Mouse (Mus musculus) midbrain, embryonic 14.5 days (tissue): ENCODE measurements around the gene Tbrg4. TPM values are rescaled to one million over a fixed set of nuclear protein-coding genes. Genes with fewer than 3 reads are reported as not detected.
A peak's percentile ranks its signal among the peaks of the same experiment; 100 is the strongest.

ENCODE experiments used
- ATAC-seq: fragments of 200-750 bp; cut with Nextera tagmentation; 2 replicates; pipeline ENCODE4 v1.8.0; 2017; ENCODE audit warnings: moderate number of reproducible peaks, moderate library complexity; ENCODE audit not compliant: low FRiP score, low TSS enrichment
- DNase-seq: peaks from one replicate; pipeline ENCODE4 v3.0.0-alpha.2; 2015
- H3K27ac ChIP-seq: fragments of 300-500 bp; sonication (generic); replicated peaks from 2 replicates; pipeline ENCODE4 v1.5.1; 2014; ENCODE audit warnings: mild to moderate bottlenecking, low read depth, low read length, moderate library complexity
- H3K27me3 ChIP-seq: fragments of 300-500 bp; sonication (generic); 2 replicates; pipeline ENCODE4 v1.6.1; 2014; ENCODE audit warnings: low read length, control low read depth, mixed read lengths; ENCODE audit not compliant: control insufficient read depth, insufficient read depth
- H3K36me3 ChIP-seq: fragments of 300-500 bp; sonication (generic); 2 replicates; pipeline ENCODE4 v1.6.1; 2014; ENCODE audit warnings: low read length, control low read depth; ENCODE audit not compliant: control insufficient read depth, insufficient read depth
- H3K4me1 ChIP-seq: fragments of 300-500 bp; sonication (generic); 2 replicates; pipeline ENCODE4 v1.6.1; 2014; ENCODE audit warnings: mild to moderate bottlenecking, antibody characterized with exemption, low read length, control low read depth; ENCODE audit not compliant: control insufficient read depth, insufficient read depth
- H3K4me2 ChIP-seq: fragments of 300-500 bp; sonication (generic); 2 replicates; pipeline ENCODE4 v1.6.1; 2014; ENCODE audit warnings: mild to moderate bottlenecking, low read length, moderate library complexity
- H3K4me3 ChIP-seq: fragments of 300-500 bp; sonication (generic); replicated peaks from 2 replicates; pipeline ENCODE4 v1.5.1; 2014; ENCODE audit warnings: low read depth, low read length
- H3K9ac ChIP-seq: fragments of 300-500 bp; sonication (generic); replicated peaks from 2 replicates; pipeline ENCODE4 v1.6.1; 2014; ENCODE audit warnings: mild to moderate bottlenecking, low read length, moderate library complexity
- H3K9me3 ChIP-seq: fragments of 300-500 bp; sonication (generic); 2 replicates; pipeline ENCODE4 v1.6.1; 2016; ENCODE audit warnings: low read length, control low read depth, mixed read lengths; ENCODE audit not compliant: control insufficient read depth
- WGBS: fragments of 180-500 bp; shearing (Covaris S2); extraction: QIAGEN DNeasy Blood & Tissue Kit; methylation state at CpG from one replicate; pipeline ENCODE4 v1.1.7; 2014; 5-methylcytosine and 5-hydroxymethylcytosine counted together
- polyA plus RNA-seq: library from polyadenylated mRNA; unstranded; fragments of >200 nt; fragmentation: Nextera tagmentation; extraction: Ambion mirVana; gene quantifications from 2 replicates; pipeline ENCODE4 v1.2.1, GENCODE M21; 2014

Gene Tbrg4
- polyA plus RNA-seq, 1 experiment from 2014 or later, result 30.2 TPM

DNA sequence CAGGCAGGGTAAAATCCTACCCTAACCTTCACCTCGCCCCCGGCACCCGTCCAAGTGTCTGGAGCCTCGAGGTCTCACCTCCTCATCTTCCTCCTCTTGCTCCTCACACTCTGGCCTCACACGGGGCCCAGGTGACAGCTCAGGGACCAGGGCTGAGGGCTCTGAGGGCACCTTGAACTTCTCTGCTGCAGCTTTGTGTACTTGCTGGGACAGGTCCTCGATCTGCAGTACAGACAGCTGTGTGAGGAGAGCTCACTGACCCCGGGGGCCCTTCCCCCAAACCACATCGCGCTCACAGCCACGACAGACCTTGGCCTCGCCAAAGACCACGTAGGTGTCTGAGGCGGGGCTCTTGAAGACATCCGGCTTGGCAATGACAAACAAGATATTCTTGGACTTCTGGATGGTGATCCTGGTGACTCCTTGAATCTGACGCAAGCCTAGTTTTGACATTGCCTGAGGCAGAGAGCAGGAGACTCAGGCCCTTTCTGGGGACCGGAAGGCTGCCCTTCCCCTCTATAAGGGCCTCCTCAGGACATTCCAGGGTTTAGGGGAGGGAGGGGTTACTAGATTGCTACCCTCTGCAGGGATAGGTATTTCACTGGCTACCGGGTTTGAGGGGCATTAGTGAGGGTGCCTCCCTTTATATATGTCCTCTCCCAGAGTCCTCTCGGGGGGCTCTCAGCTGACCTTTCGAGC lies 27.5 kb downstream of the Tbrg4 start:
- Histone ChIP-seq H3K4me1 (peaks cover 49% of the 10 kb centered on the region), H3K9ac (peak overlapping the region; percentile 53), H3K9me3 (no peaks in the 10 kb centered on the region), H3K4me2 (peak overlapping the region; percentile 60), H3K36me3 (peaks cover 85% of the 10 kb centered on the region), H3K27ac (peak overlapping the region; percentile 83), H3K4me3 (peak overlapping the region; percentile 31), H3K27me3 (no peaks in the 10 kb centered on the region)
- 59% methylated on average over 19 of the region's 19 CpGs for WGBS
- ATAC-seq (peak; percentile 7; the same call in 1 of the 2 replicates), DNase-seq (no peak)

DNA sequence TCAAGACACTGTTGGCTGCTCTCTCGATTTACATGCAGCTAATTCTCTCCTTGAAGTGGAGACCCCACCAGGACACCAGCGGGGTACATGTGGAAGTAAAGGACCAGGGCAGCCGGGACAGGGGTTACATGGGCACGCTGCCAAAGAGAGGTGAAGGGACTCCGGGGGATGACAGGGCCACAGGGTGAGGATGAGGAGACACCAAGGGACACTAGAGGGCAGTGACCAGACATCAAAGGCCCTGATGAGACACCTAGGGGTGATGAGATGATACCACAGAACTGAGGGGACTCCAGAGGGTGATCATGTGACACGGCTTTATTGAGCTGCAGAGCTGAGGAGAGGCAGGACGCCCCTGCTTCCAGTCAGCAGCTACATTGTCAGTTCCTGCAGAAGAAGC lies 28.3 kb downstream of the Tbrg4 start:
- Histone ChIP-seq H3K4me3 (no peak overlapping the region), H3K27me3 (no peaks in the 10 kb centered on the region), H3K36me3 (peaks cover 86% of the 10 kb centered on the region), H3K9me3 (no peaks in the 10 kb centered on the region), H3K9ac (no peak overlapping the region), H3K27ac (peak overlapping the region; percentile 83), H3K4me2 (no peak overlapping the region), H3K4me1 (peaks cover 40% of the 10 kb centered on the region)
- DNase-seq, result no peak
- WGBS, result 71% methylated on average over 7 of the region's 7 CpGs
- ATAC-seq, result no peak

DNA sequence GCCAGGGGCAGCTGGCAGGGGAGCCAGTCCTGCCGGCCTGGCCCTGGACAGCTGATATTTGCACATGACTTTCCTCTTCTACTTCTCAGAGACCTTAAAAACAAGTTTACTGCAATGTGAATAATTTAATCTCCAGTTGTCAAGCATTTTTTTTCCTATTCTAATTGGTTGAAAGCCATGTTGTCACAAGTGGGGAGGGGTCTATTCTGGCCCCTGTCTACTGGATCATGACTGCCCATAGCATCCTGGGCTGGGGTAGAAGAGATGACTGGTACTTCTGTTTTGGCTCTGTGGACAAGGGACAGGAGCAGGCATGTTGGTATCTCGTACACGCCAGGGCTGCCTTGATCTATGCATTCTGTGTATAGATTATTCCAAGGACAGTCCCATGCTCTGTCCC lies 29.3 kb downstream of the Tbrg4 start:
- 81% methylated on average over 3 of the region's 3 CpGs for WGBS
- H3K27ac ChIP-seq, result 0 out of 2 replicates have a peak overlapping the region, but pooled peaks have one; percentile 83
- no peak overlapping the region for H3K9ac ChIP-seq
- no peaks in the 10 kb centered on the region for H3K27me3 ChIP-seq
- H3K36me3 ChIP-seq, result peaks cover 86% of the 10 kb centered on the region
- no peak overlapping the region for H3K4me3 ChIP-seq
- H3K9me3 ChIP-seq, result no peaks in the 10 kb centered on the region
- peaks cover 36% of the 10 kb centered on the region for H3K4me1 ChIP-seq
- no peak for ATAC-seq
- DNase-seq, result no peak
- H3K4me2 ChIP-seq, result no peak overlapping the region

GRCm38 (mm10) chr11:6596205-6596604 lies 29.7 kb downstream of the Tbrg4 start:
- no peak for DNase-seq
- H3K27ac ChIP-seq, result no peak overlapping the region; the same call in 1 of the 2 replicates

GRCm38 (mm10) chr11:6595339-6595738 lies 30.5 kb downstream of the Tbrg4 start:
- no peak overlapping the region for H3K27ac ChIP-seq
- DNase-seq, result no peak
- no peak overlapping the region for H3K4me3 ChIP-seq
- peaks cover 27% of the 10 kb centered on the region for H3K4me1 ChIP-seq
- H3K4me2 ChIP-seq, result no peak overlapping the region
- H3K9me3 ChIP-seq, result no peaks in the 10 kb centered on the region
- no peaks in the 10 kb centered on the region for H3K27me3 ChIP-seq
- H3K36me3 ChIP-seq, result peaks cover 85% of the 10 kb centered on the region
- 91% methylated on average over 5 of the region's 5 CpGs for WGBS
- H3K9ac ChIP-seq, result no peak overlapping the region
- ATAC-seq, result no peak

More at GRCm38 (mm10) chr11:6596205-6596604, 29.7 kb downstream of the Tbrg4 start:
- Histone ChIP-seq H3K27me3 (no peaks in the 10 kb centered on the region), H3K4me3 (no peak overlapping the region), H3K9me3 (no peaks in the 10 kb centered on the region), H3K4me2 (no peak overlapping the region), H3K9ac (no peak overlapping the region), H3K36me3 (peaks cover 85% of the 10 kb centered on the region), H3K4me1 (peaks cover 33% of the 10 kb centered on the region)
- no peak for ATAC-seq
- 94% methylated on average over 6 of the region's 6 CpGs for WGBS

- Histone ChIP-seq H3K36me3 (peaks cover 85% of the 10 kb centered on the region), H3K4me3 (no peak overlapping the region), H3K27ac (no peak overlapping the region), H3K27me3 (no peaks in the 10 kb centered on the region), H3K9ac (no peak overlapping the region), H3K4me1 (peaks cover 22% of the 10 kb centered on the region), H3K9me3 (no peaks in the 10 kb centered on the region), H3K4me2 (no peak overlapping the region)
- no peak for DNase-seq
- WGBS, result 92% methylated on average over 6 of the region's 6 CpGs
- ATAC-seq, result no peak
Measured at GRCm38 (mm10) chr11:6594845-6595244, 31.0 kb downstream of the Tbrg4 start.

GRCm38 (mm10) chr11:6593406-6593805 lies 32.5 kb downstream of the Tbrg4 start:
- Histone ChIP-seq H3K4me2 (no peak overlapping the region), H3K27me3 (no peaks in the 10 kb centered on the region), H3K4me1 (peaks cover 8% of the 10 kb centered on the region), H3K9me3 (no peaks in the 10 kb centered on the region), H3K9ac (no peak overlapping the region; the same call in 1 of the 2 replicates), H3K36me3 (peaks cover 95% of the 10 kb centered on the region), H3K27ac (no peak overlapping the region), H3K4me3 (no peak overlapping the region)
- no peak for DNase-seq
- no peak for ATAC-seq
- 77% methylated on average over 11 of the region's 11 CpGs for WGBS

DNA sequence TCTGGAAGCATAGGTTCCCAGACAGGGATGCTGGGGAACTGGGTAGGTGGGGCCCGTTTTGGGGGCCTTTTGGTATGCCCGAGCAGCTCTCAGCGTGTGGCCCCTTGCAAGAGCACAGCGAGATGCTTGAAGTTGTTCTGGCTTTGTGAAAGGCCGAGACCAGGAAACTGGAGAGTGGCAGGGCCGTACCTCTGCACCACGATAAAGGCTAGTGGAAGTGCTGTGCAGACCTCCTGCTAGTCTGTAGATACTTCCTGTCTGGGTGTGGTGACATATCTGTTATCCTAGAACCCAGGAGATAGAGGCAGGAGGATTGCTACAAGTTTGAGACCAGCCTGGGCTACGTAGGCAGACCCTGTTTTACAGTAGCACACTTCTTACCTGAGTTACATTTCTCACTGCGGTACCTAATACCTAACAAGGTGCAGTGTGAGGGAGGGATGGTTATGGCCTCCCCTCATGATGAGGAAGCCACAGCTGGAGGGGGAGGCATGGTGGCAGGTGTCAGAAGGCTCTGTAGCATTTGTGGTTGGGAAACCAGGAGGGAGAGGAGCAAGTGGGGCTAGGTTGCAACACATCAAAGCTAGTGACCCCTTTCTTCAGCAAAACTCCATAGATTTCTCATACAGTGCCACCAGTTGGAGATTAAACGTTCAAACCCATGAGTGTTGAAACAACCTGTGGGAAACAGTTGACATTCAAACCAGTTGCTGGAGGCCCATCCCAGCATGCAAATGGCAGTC lies 34.8 kb downstream of the Tbrg4 start:
- no peak for DNase-seq
- no peak overlapping the region for H3K4me2 ChIP-seq
- no peak for ATAC-seq
- H3K9ac ChIP-seq, result no peak overlapping the region
- H3K27ac ChIP-seq, result no peak overlapping the region
- H3K27me3 ChIP-seq, result no peaks in the 10 kb centered on the region
- no peak overlapping the region for H3K4me3 ChIP-seq
- 83% methylated on average over 10 of the region's 10 CpGs for WGBS
- H3K4me1 ChIP-seq, result no peaks in the 10 kb centered on the region
- H3K9me3 ChIP-seq, result no peaks in the 10 kb centered on the region
- peaks cover 78% of the 10 kb centered on the region for H3K36me3 ChIP-seq
